Mouse (Mus musculus): ENCODE results near the gene 4933430I17Rik. TPM values are rescaled to one million over a fixed set of nuclear protein-coding genes. Genes with fewer than 3 reads are reported as not detected.

The 4933430I17Rik gene
- total and polyA plus RNA-seq, 3 experiments, result 0.30 to 1.8 (median 0.52) TPM

GRCm38 (mm10) chr4:62487172-62487571, 38.0 kb upstream of the 4933430I17Rik start:
- no peak for TF ChIP-seq ZNF384 (IDR thresholded peaks at IDR 0.05; ENCODE audit: low read depth, low read length)
- TF ChIP-seq EP300 (IDR thresholded peaks at IDR 0.05; ENCODE audit: low read length), result no peak
- TF ChIP-seq MAFK (IDR thresholded peaks at IDR 0.05; ENCODE audit: insufficient replicate concordance, low read length), result no peak
- Histone ChIP-seq H3K36me3 (replicated peaks in 1 of 2; ENCODE audit: control insufficient read depth in 1 of 2, insufficient read depth in 1 of 2, low read length in 1 of 2) (no peaks in the 10 kb centered on the region), H3K9me3 (replicated peaks; ENCODE audit: low read length) (no peaks in the 10 kb centered on the region), H3K27me3 (replicated peaks) (no peaks in the 10 kb centered on the region), H3K4me3 (replicated peaks in 1 of 3; ENCODE audit: low read depth in 2 of 3, low read length in 2 of 3, poor library complexity in 1 of 3) (no peak overlapping the region), H3K79me2 (replicated peaks; ENCODE audit: control insufficient read depth, extremely low read depth, insufficient read depth, poor library complexity, severe bottlenecking) (no peaks in the 10 kb centered on the region), H3K9ac (ENCODE audit: insufficient read depth, low read depth) (no peak overlapping the region), H3K4me1 (ENCODE audit: control insufficient read depth in 1 of 2, insufficient read depth in 2 of 2) (peaks cover 0 to 24% of the 10 kb centered on the region in 2 experiments; a peak in 2 of 4 replicates), H3K4me2 (ENCODE audit: insufficient read depth, low read depth, poor library complexity, severe bottlenecking) (no peak overlapping the region), H3K27ac (ENCODE audit: insufficient read depth, low read depth) (no peak overlapping the region)
- dilution Hi-C loops (cut with MboI; ENCODE audit: extremely low pct_ligation_motif_present, extremely low pct_unique_long_range_greater_than_20kb, low sequenced_read_pairs) (no loop called here), in situ Hi-C loops (cut with MboI; ENCODE audit: low pct_ligation_motif_present, low pct_unique_long_range_greater_than_20kb, low sequenced_read_pairs) (no loop called here)
- DNase-seq (ENCODE audit: extremely low read depth), result no peak

- H3K4me2 ChIP-seq (ENCODE audit: insufficient read depth, low read depth, poor library complexity, severe bottlenecking), result no peak overlapping the region
- DNase-seq (ENCODE audit: extremely low read depth), result no peak
- H3K9me3 ChIP-seq (replicated peaks; ENCODE audit: low read length), result no peaks in the 10 kb centered on the region
- in situ Hi-C loops (cut with MboI; ENCODE audit: low pct_ligation_motif_present, low pct_unique_long_range_greater_than_20kb, low sequenced_read_pairs), result no loop called here
- H3K27ac ChIP-seq (ENCODE audit: insufficient read depth, low read depth), result no peak overlapping the region
- no peaks in the 10 kb centered on the region for H3K36me3 ChIP-seq (replicated peaks in 1 of 2; ENCODE audit: control insufficient read depth in 1 of 2, insufficient read depth in 1 of 2, low read length in 1 of 2)
- peaks cover 0 to 19% of the 10 kb centered on the region in 2 experiments; a peak in 2 of 4 replicates for H3K4me1 ChIP-seq (ENCODE audit: control insufficient read depth in 1 of 2, insufficient read depth in 2 of 2)
- no peaks in the 10 kb centered on the region for H3K27me3 ChIP-seq (replicated peaks)
- H3K79me2 ChIP-seq (replicated peaks; ENCODE audit: control insufficient read depth, extremely low read depth, insufficient read depth, poor library complexity, severe bottlenecking), result no peaks in the 10 kb centered on the region
- H3K4me3 ChIP-seq (replicated peaks in 1 of 3; ENCODE audit: low read depth in 2 of 3, low read length in 2 of 3, poor library complexity in 1 of 3), result no peak overlapping the region
- no peak overlapping the region for H3K9ac ChIP-seq (ENCODE audit: insufficient read depth, low read depth)
- no peak for TF ChIP-seq TBP (conservative IDR thresholded peaks at IDR 0.05; ENCODE audit: low read depth, low read length)
- TF ChIP-seq ZNF384 (IDR thresholded peaks at IDR 0.05; ENCODE audit: low read depth, low read length), result no peak
- TF ChIP-seq JUN (IDR thresholded peaks at IDR 0.05; ENCODE audit: insufficient read depth, low read depth, low read length), result no peak
- TF ChIP-seq POLR2AphosphoS2 (IDR thresholded peaks at IDR 0.05; ENCODE audit: low read depth, low read length), result no peak
- no peak for TF ChIP-seq MAX (IDR thresholded peaks at IDR 0.05; ENCODE audit: low read length)
- no peak for TF ChIP-seq CHD2 (IDR thresholded peaks at IDR 0.05; ENCODE audit: low read length)
- TF ChIP-seq PAX5 (IDR thresholded peaks at IDR 0.05; ENCODE audit: low read length), result no peak
- TF ChIP-seq HCFC1 (IDR thresholded peaks at IDR 0.05; ENCODE audit: low read depth, low read length), result no peak
- no peak for TF ChIP-seq NELFE (IDR thresholded peaks at IDR 0.05; ENCODE audit: low read depth, low read length)
- TF ChIP-seq NRF1 (IDR thresholded peaks at IDR 0.05; ENCODE audit: low read depth, low read length), result no peak
- no peak for TF ChIP-seq RCOR1 (conservative IDR thresholded peaks at IDR 0.05; ENCODE audit: low read depth, low read length)
- TF ChIP-seq MAZ (IDR thresholded peaks at IDR 0.05; ENCODE audit: low read depth, low read length), result no peak
- no peak for TF ChIP-seq BHLHE40 (IDR thresholded peaks at IDR 0.05; ENCODE audit: low read depth, low read length)
- TF ChIP-seq GABPA (IDR thresholded peaks at IDR 0.05; ENCODE audit: insufficient replicate concordance, low read depth, low read length), result no peak
- no peak for TF ChIP-seq MAFK (IDR thresholded peaks at IDR 0.05; ENCODE audit: insufficient replicate concordance, low read length)
- dilution Hi-C loops (cut with MboI; ENCODE audit: extremely low pct_ligation_motif_present, extremely low pct_unique_long_range_greater_than_20kb, low sequenced_read_pairs), result no loop called here
Observed at GRCm38 (mm10) chr4:62487914-62488313, 37.3 kb upstream of the 4933430I17Rik start.
